Mouse (Mus musculus) C2C12 (cell line): ENCODE data around the gene Amotl2. TPM values are rescaled to one million over a fixed set of nuclear protein-coding genes. Genes with fewer than 3 reads are reported as not detected.

Experiments
- H3K27me3 ChIP-seq: one replicate; pipeline ENCODE4 v1.6.1; 2011; ENCODE audit not compliant: control insufficient read depth, insufficient read depth, insufficient read length
- H3K36me3 ChIP-seq: one replicate; pipeline ENCODE4 v1.6.1; 2011; ENCODE audit not compliant: control insufficient read depth, insufficient read depth
- H3K4me3 ChIP-seq: one replicate; pipeline ENCODE4 v1.5.1; 2011; ENCODE audit warnings: mild to moderate bottlenecking, control low read depth; ENCODE audit not compliant: poor library complexity, insufficient read depth, severe bottlenecking
- H3K79me2 ChIP-seq: one replicate; pipeline ENCODE4 v1.6.1; 2011; ENCODE audit not compliant: control insufficient read depth, insufficient read depth
- H3K79me3 ChIP-seq: one replicate; pipeline ENCODE4 v1.6.1; 2011; ENCODE audit warnings: low read depth, control low read depth
- H3ac ChIP-seq: one replicate; pipeline ENCODE3; 2011; ENCODE audit warnings: low read depth; ENCODE audit not compliant: control insufficient read depth, insufficient read length
- CEBPB ChIP-seq: IDR thresholded peaks from one replicate; pipeline ENCODE4 v1.6.1; 2011; ENCODE audit warnings: low read depth, mild to moderate bottlenecking, control low read depth, moderate library complexity
- CTCF ChIP-seq: IDR thresholded peaks from one replicate; pipeline ENCODE4 v1.5.1; 2011; ENCODE audit not compliant: control insufficient read depth, insufficient read depth, insufficient read length
- FOSL1 ChIP-seq: IDR thresholded peaks from one replicate; pipeline ENCODE4 v1.8.0; 2011; ENCODE audit warnings: mild to moderate bottlenecking, low read length; ENCODE audit not compliant: poor library complexity, insufficient read depth, severe bottlenecking
- MAX ChIP-seq: IDR thresholded peaks from one replicate; pipeline ENCODE4 v1.6.1; 2011; ENCODE audit warnings: mild to moderate bottlenecking, control low read depth
- MYOD1 ChIP-seq: IDR thresholded peaks from one replicate; pipeline ENCODE4 v1.6.1; 2011; ENCODE audit warnings: low read depth; ENCODE audit not compliant: control insufficient read depth, insufficient read length
- MYOG ChIP-seq: IDR thresholded peaks from one replicate; pipeline ENCODE4 v1.6.1; 2011; ENCODE audit not compliant: control insufficient read depth, insufficient read length; ENCODE audit errors: extremely low read depth
- USF1 ChIP-seq: IDR thresholded peaks from one replicate; pipeline ENCODE4 v1.6.1; 2011; ENCODE audit warnings: low read depth, mild to moderate bottlenecking, control low read depth, moderate library complexity
- polyA plus RNA-seq: library from polyadenylated mRNA; unstranded; fragments of >200 nt; fragmentation: generic; extraction: Trizol; gene quantifications from one replicate; pipeline ENCODE4 v1.2.1, GENCODE M21; 2012; ENCODE audit warnings: missing spikeins

The Amotl2 gene
- polyA plus RNA-seq, 1 experiment, result 61.0 TPM

GRCm38 (mm10) chr9:102735996-102736395, 19.5 kb downstream of the Amotl2 start:
- Histone ChIP-seq H3K27me3 (no peaks in the 10 kb centered on the region), H3K36me3 (peaks cover 27% of the 10 kb centered on the region), H3K4me3 (no peak overlapping the region), H3K79me3 (peaks cover 8% of the 10 kb centered on the region), H3ac (no peak overlapping the region), H3K79me2 (peaks cover 17% of the 10 kb centered on the region)
- TF ChIP-seq USF1 (no peak), CEBPB (no peak), FOSL1 (no peak), CTCF (no peak), MYOG (no peak), MAX (no peak), MYOD1 (no peak)

- Histone ChIP-seq H3K79me2 (peaks cover 3% of the 10 kb centered on the region), H3K27me3 (no peaks in the 10 kb centered on the region), H3ac (no peak overlapping the region), H3K4me3 (no peak overlapping the region), H3K36me3 (peaks cover 13% of the 10 kb centered on the region), H3K79me3 (peaks cover 1% of the 10 kb centered on the region)
- no peak for TF ChIP-seq MYOD1
- TF ChIP-seq USF1, result no peak
- TF ChIP-seq MAX, result no peak
- no peak for TF ChIP-seq CTCF
- no peak for TF ChIP-seq FOSL1
- no peak for TF ChIP-seq MYOG
- no peak for TF ChIP-seq CEBPB
Measured at GRCm38 (mm10) chr9:102737405-102737804, 20.9 kb downstream of the Amotl2 start.

GRCm38 (mm10) chr9:102746753-102747152, 30.3 kb downstream of the Amotl2 start:
- H3K36me3 ChIP-seq, result no peaks in the 10 kb centered on the region
- no peak overlapping the region for H3ac ChIP-seq
- no peak for TF ChIP-seq MYOG
- no peak for TF ChIP-seq MYOD1
- TF ChIP-seq FOSL1, result no peak
- TF ChIP-seq CTCF, result no peak
- no peak for TF ChIP-seq MAX
- no peaks in the 10 kb centered on the region for H3K79me3 ChIP-seq
- H3K79me2 ChIP-seq, result no peaks in the 10 kb centered on the region
- H3K4me3 ChIP-seq, result no peak overlapping the region
- no peaks in the 10 kb centered on the region for H3K27me3 ChIP-seq

DNA sequence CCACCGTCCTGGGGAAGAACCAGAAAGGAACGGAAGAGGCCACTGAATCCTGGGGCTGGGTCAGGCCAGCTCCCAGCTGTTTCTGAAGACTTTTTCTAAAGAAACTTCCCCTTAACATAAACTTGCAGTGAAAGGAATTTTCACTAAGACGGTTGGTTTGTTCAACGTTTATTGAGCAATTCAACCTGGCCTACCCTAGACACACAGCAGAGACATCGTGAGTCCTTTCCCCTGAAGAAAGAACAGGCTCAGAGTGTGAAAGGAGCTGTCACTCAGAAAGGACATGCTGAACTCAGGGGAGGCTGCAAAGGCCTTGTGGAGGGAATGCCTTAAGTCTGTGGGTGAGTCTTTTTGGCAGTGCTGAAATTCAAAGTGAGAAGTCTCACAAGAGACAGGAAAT, 31.4 kb downstream of the Amotl2 start:
- H3K4me3 ChIP-seq, result no peak overlapping the region
- no peaks in the 10 kb centered on the region for H3K36me3 ChIP-seq
- H3K27me3 ChIP-seq, result no peaks in the 10 kb centered on the region
- H3ac ChIP-seq, result no peak overlapping the region
- H3K79me2 ChIP-seq, result no peaks in the 10 kb centered on the region
- TF ChIP-seq CTCF (no peak), CEBPB (no peak), FOSL1 (no peak), MAX (no peak), USF1 (no peak), MYOD1 (no peak), MYOG (no peak)
- no peaks in the 10 kb centered on the region for H3K79me3 ChIP-seq

DNA sequence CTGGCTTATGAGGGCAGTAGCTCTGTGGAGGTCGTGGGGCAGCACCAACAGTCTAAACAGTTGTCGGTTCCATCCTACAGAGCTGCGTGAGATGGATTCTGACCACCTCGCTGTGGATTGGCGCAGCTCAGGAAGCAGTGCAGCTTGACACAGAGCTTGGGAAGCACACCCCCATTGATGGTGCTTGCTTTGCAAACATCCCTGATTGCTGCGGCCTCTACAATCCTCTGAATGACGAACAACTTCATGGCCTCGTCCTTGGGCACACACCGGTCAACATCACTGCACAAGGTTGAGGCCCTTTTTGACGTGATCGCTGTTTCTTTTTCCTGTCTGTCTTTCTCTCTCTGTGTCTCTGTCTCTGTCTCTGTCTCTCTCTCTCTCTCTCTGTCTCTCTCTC, 32.7 kb downstream of the Amotl2 start:
- H3K79me3 ChIP-seq, result no peaks in the 10 kb centered on the region
- H3K79me2 ChIP-seq, result no peaks in the 10 kb centered on the region
- no peak for TF ChIP-seq FOSL1
- no peak for TF ChIP-seq USF1
- TF ChIP-seq MYOG, result no peak
- no peak for TF ChIP-seq CEBPB
- no peak for TF ChIP-seq MAX
- no peak for TF ChIP-seq MYOD1
- no peak for TF ChIP-seq CTCF
- no peak overlapping the region for H3ac ChIP-seq
- H3K4me3 ChIP-seq, result no peak overlapping the region
- H3K27me3 ChIP-seq, result no peaks in the 10 kb centered on the region
- no peaks in the 10 kb centered on the region for H3K36me3 ChIP-seq
